Mouse (Mus musculus) ovary, adult 10 weeks (tissue): ENCODE results near the gene Ccdc121. TPM values are rescaled to one million over a fixed set of nuclear protein-coding genes. Genes with fewer than 3 reads are reported as not detected.

Source experiments
- polyA plus RNA-seq: library from polyadenylated mRNA; stranded (reverse); fragments of 350-450 nt; fragmentation: Illumina TruSeq; extraction: RNeasy Lipid Tissue Mini Kit (QIAGEN cat#74804); gene quantifications from one replicate; pipeline ENCODE4 v1.2.3, GENCODE M21; 2014

The Ccdc121 gene
- 2.1 TPM for polyA plus RNA-seq

DNA sequence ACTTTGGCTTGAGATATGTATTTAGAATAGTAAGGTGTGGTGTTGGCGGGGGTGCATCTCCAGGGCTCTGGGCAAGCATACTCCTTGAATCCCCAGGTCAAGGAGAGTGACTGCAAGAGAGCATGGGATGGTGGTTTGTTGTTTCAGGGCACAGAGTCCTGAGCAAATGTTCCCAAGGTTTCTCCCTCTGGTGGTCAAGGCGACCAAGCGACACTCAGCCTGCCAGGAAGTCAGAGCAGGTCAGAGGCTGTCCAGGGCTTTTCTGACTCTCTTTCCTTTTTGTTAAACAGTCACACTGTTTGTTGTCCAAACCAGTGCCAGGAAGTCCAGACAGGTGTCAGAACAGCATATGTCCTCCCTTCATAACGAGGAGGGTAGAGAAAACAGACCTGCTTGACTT, at the start of gene Ccdc121:
Gene Ccdc121 (minus strand): TSS at position 145 of the 400 bp plus-strand sequence.

Other genes starting within 250 kb of the Ccdc121 start
- gene Cnih3, start 158.8 kb downstream of the Ccdc121 start, polyA plus RNA-seq: not detected
- 0.26 TPM for gene Dnah14, start 65.1 kb upstream of the Ccdc121 start, polyA plus RNA-seq